Mouse (Mus musculus): ENCODE data around the gene Prkar1b. TPM values are rescaled to one million over a fixed set of nuclear protein-coding genes. Genes with fewer than 3 reads are reported as not detected.

The Prkar1b gene
- polyA plus RNA-seq, 1 experiment from 2014 or later, result 5.3 TPM

- Histone ChIP-seq H3K27ac (ENCODE audit: low read depth, low read length) (no peak overlapping the region), H3K9ac (ENCODE audit: low read depth, low read length) (no peak overlapping the region), H3K9me3 (replicated peaks; ENCODE audit: control insufficient read depth, low read length) (no peaks in the 10 kb centered on the region), H3K36me3 (ENCODE audit: control insufficient read depth, insufficient read depth, low read length) (no peaks in the 10 kb centered on the region), H3K4me3 (ENCODE audit: low read depth, low read length) (no peak overlapping the region), H3K27me3 (ENCODE audit: control insufficient read depth, insufficient read depth, low read length) (no peaks in the 10 kb centered on the region), H3K4me2 (no peak overlapping the region), H3K4me1 (ENCODE audit: control insufficient read depth, insufficient read depth, low read length) (peaks cover 9% of the 10 kb centered on the region)
- WGBS (ENCODE audit: insufficient replicate concordance), result 86% methylated on average over 8 of the region's 8 CpGs
- ATAC-seq (replicated peaks; ENCODE audit: insufficient number of reproducible peaks, low FRiP score, low TSS enrichment), result no peak
Observed at GRCm38 (mm10) chr5:139138926-139139472, 10.8 kb downstream of the Prkar1b start.

GRCm38 (mm10) chr5:139138261-139138925 is 11.4 kb downstream of the Prkar1b start:
- H3K36me3 ChIP-seq (ENCODE audit: control insufficient read depth, insufficient read depth, low read length), result no peaks in the 10 kb centered on the region
- H3K9ac ChIP-seq (ENCODE audit: low read depth, low read length), result no peak overlapping the region
- no peaks in the 10 kb centered on the region for H3K27me3 ChIP-seq (ENCODE audit: control insufficient read depth, insufficient read depth, low read length)
- no peak for ATAC-seq (replicated peaks; ENCODE audit: insufficient number of reproducible peaks, low FRiP score, low TSS enrichment)
- WGBS (ENCODE audit: insufficient replicate concordance), result 74% methylated on average over 12 of the region's 12 CpGs
- no peak overlapping the region for H3K4me2 ChIP-seq
- no peaks in the 10 kb centered on the region for H3K9me3 ChIP-seq (replicated peaks; ENCODE audit: control insufficient read depth, low read length)
- H3K27ac ChIP-seq (ENCODE audit: low read depth, low read length), result no peak overlapping the region
- no peak overlapping the region for H3K4me3 ChIP-seq (ENCODE audit: low read depth, low read length)
- H3K4me1 ChIP-seq (ENCODE audit: control insufficient read depth, insufficient read depth, low read length), result peaks cover 9% of the 10 kb centered on the region

GRCm38 (mm10) chr5:139137176-139137575 is 12.6 kb downstream of the Prkar1b start:
- Histone ChIP-seq H3K27ac (ENCODE audit: low read depth, low read length) (no peak overlapping the region), H3K9me3 (replicated peaks; ENCODE audit: control insufficient read depth, low read length) (no peaks in the 10 kb centered on the region), H3K4me1 (ENCODE audit: control insufficient read depth, insufficient read depth, low read length) (peaks cover 9% of the 10 kb centered on the region), H3K27me3 (ENCODE audit: control insufficient read depth, insufficient read depth, low read length) (no peaks in the 10 kb centered on the region), H3K36me3 (ENCODE audit: control insufficient read depth, insufficient read depth, low read length) (no peaks in the 10 kb centered on the region), H3K9ac (ENCODE audit: low read depth, low read length) (no peak overlapping the region), H3K4me3 (ENCODE audit: low read depth, low read length) (no peak overlapping the region), H3K4me2 (no peak overlapping the region)
- WGBS (ENCODE audit: insufficient replicate concordance), result 85% methylated on average over 6 of the region's 6 CpGs
- ATAC-seq (replicated peaks; ENCODE audit: insufficient number of reproducible peaks, low FRiP score, low TSS enrichment), result no peak

- Histone ChIP-seq H3K4me3 (ENCODE audit: low read depth, low read length) (no peak overlapping the region), H3K27ac (ENCODE audit: low read depth, low read length) (no peak overlapping the region), H3K4me2 (no peak overlapping the region), H3K9ac (ENCODE audit: low read depth, low read length) (no peak overlapping the region), H3K27me3 (ENCODE audit: control insufficient read depth, insufficient read depth, low read length) (0 out of 2 replicates have a peak, but pooled peaks cover 2% of the 10 kb centered on the region), H3K9me3 (replicated peaks; ENCODE audit: control insufficient read depth, low read length) (no peaks in the 10 kb centered on the region), H3K36me3 (ENCODE audit: control insufficient read depth, insufficient read depth, low read length) (no peaks in the 10 kb centered on the region), H3K4me1 (ENCODE audit: control insufficient read depth, insufficient read depth, low read length) (peaks cover 9% of the 10 kb centered on the region)
- WGBS (ENCODE audit: insufficient replicate concordance), result 56% methylated on average over 1 of the region's 1 CpGs
- ATAC-seq (replicated peaks; ENCODE audit: insufficient number of reproducible peaks, low FRiP score, low TSS enrichment), result no peak
Observed at GRCm38 (mm10) chr5:139136341-139136740, 13.5 kb downstream of the Prkar1b start.

GRCm38 (mm10) chr5:139134501-139134900 is 15.3 kb downstream of the Prkar1b start:
- no peak for ATAC-seq (replicated peaks; ENCODE audit: insufficient number of reproducible peaks, low FRiP score, low TSS enrichment)
- H3K4me3 ChIP-seq (ENCODE audit: low read depth, low read length), result no peak overlapping the region
- no peak overlapping the region for H3K4me2 ChIP-seq
- no peak overlapping the region for H3K9ac ChIP-seq (ENCODE audit: low read depth, low read length)
- no peaks in the 10 kb centered on the region for H3K36me3 ChIP-seq (ENCODE audit: control insufficient read depth, insufficient read depth, low read length)
- H3K27ac ChIP-seq (ENCODE audit: low read depth, low read length), result no peak overlapping the region
- no peaks in the 10 kb centered on the region for H3K9me3 ChIP-seq (replicated peaks; ENCODE audit: control insufficient read depth, low read length)
- H3K27me3 ChIP-seq (ENCODE audit: control insufficient read depth, insufficient read depth, low read length), result peaks cover 11% of the 10 kb centered on the region
- no peaks in the 10 kb centered on the region for H3K4me1 ChIP-seq (ENCODE audit: control insufficient read depth, insufficient read depth, low read length)
- WGBS (ENCODE audit: insufficient replicate concordance), result 74% methylated on average over 8 of the region's 8 CpGs

GRCm38 (mm10) chr5:139130351-139130750 is 19.4 kb downstream of the Prkar1b start:
- 75% methylated on average over 5 of the region's 5 CpGs for WGBS (ENCODE audit: insufficient replicate concordance)
- Histone ChIP-seq H3K36me3 (ENCODE audit: control insufficient read depth, insufficient read depth, low read length) (no peaks in the 10 kb centered on the region), H3K27me3 (ENCODE audit: control insufficient read depth, insufficient read depth, low read length) (peaks cover 15% of the 10 kb centered on the region), H3K9ac (ENCODE audit: low read depth, low read length) (no peak overlapping the region), H3K4me1 (ENCODE audit: control insufficient read depth, insufficient read depth, low read length) (peaks cover 3% of the 10 kb centered on the region; the same call in 1 of the 2 replicates), H3K4me2 (no peak overlapping the region), H3K9me3 (replicated peaks; ENCODE audit: control insufficient read depth, low read length) (no peaks in the 10 kb centered on the region), H3K4me3 (ENCODE audit: low read depth, low read length) (peak overlapping the region; percentile 64; the same call in 1 of the 2 replicates), H3K27ac (ENCODE audit: low read depth, low read length) (no peak overlapping the region)
- ATAC-seq (replicated peaks; ENCODE audit: insufficient number of reproducible peaks, low FRiP score, low TSS enrichment), result no peak

GRCm38 (mm10) chr5:139129572-139130151 is 20.1 kb downstream of the Prkar1b start:
- peak overlapping the region; percentile 93 for H3K4me2 ChIP-seq
- no peak overlapping the region for H3K27ac ChIP-seq (ENCODE audit: low read depth, low read length)
- H3K27me3 ChIP-seq (ENCODE audit: control insufficient read depth, insufficient read depth, low read length), result peaks cover 15% of the 10 kb centered on the region
- peak overlapping the region; percentile 64 for H3K4me3 ChIP-seq (ENCODE audit: low read depth, low read length)
- peaks cover 3% of the 10 kb centered on the region; the same call in 1 of the 2 replicates for H3K4me1 ChIP-seq (ENCODE audit: control insufficient read depth, insufficient read depth, low read length)
- peak; percentile 56; the same call in 1 of the 2 replicates for ATAC-seq (replicated peaks; ENCODE audit: insufficient number of reproducible peaks, low FRiP score, low TSS enrichment)
- no peaks in the 10 kb centered on the region for H3K36me3 ChIP-seq (ENCODE audit: control insufficient read depth, insufficient read depth, low read length)
- H3K9me3 ChIP-seq (replicated peaks; ENCODE audit: control insufficient read depth, low read length), result no peaks in the 10 kb centered on the region
- H3K9ac ChIP-seq (ENCODE audit: low read depth, low read length), result peak overlapping the region; percentile 75
- WGBS (ENCODE audit: insufficient replicate concordance), result 4% methylated on average over 36 of the region's 55 CpGs

- Histone ChIP-seq H3K27me3 (ENCODE audit: control insufficient read depth, insufficient read depth, low read length) (peaks cover 15% of the 10 kb centered on the region), H3K9me3 (replicated peaks; ENCODE audit: control insufficient read depth, low read length) (no peaks in the 10 kb centered on the region), H3K4me1 (ENCODE audit: control insufficient read depth, insufficient read depth, low read length) (peaks cover 3% of the 10 kb centered on the region; the same call in 1 of the 2 replicates), H3K27ac (ENCODE audit: low read depth, low read length) (no peak overlapping the region), H3K4me2 (peak overlapping the region; percentile 93), H3K4me3 (ENCODE audit: low read depth, low read length) (peak overlapping the region; percentile 64), H3K36me3 (ENCODE audit: control insufficient read depth, insufficient read depth, low read length) (no peaks in the 10 kb centered on the region), H3K9ac (ENCODE audit: low read depth, low read length) (peak overlapping the region; percentile 75)
- 5% methylated on average over 11 of the region's 12 CpGs for WGBS (ENCODE audit: insufficient replicate concordance)
- ATAC-seq (replicated peaks; ENCODE audit: insufficient number of reproducible peaks, low FRiP score, low TSS enrichment), result peak; percentile 19; the same call in 1 of the 2 replicates
Observed at GRCm38 (mm10) chr5:139129078-139129477, 20.7 kb downstream of the Prkar1b start.

Measured in heart, embryonic 11.5 days (tissue).